Mouse (Mus musculus): ENCODE measurements around the gene Gngt2. TPM values are rescaled to one million over a fixed set of nuclear protein-coding genes. Genes with fewer than 3 reads are reported as not detected.

The Gngt2 gene
- polyA plus RNA-seq (2015; fragmentation: Nextera tagmentation; extraction: Ambion mirVana): 2.5 and 2.6 TPM in 2 replicates

GRCm38 (mm10) chr11:95837059-95837458 lies at the start of gene Gngt2:
Gene Gngt2 (plus strand): TSS chr11:95837216.
- H3K4me3 ChIP-seq: no peak within 1 kb of the TSS
- H3K4me1 ChIP-seq: peaks cover 29% of the 10 kb centered on the region
- ATAC-seq (replicated peaks): no peak
- no peaks in the 10 kb centered on the region for H3K36me3 ChIP-seq
- 56% methylated on average over 10 of the region's 10 CpGs for WGBS
- H3K27me3 ChIP-seq: peaks cover 57% of the 10 kb centered on the region
- H3K27ac ChIP-seq (replicated peaks): no peak within 1 kb of the TSS
- no peak within 1 kb of the TSS for H3K4me2 ChIP-seq (replicated peaks)
- no peaks in the 10 kb centered on the region for H3K9me3 ChIP-seq
- H3K9ac ChIP-seq (replicated peaks): no peak within 1 kb of the TSS

- Histone ChIP-seq H3K4me1 (0 out of 2 replicates have a peak, but pooled peaks cover 3% of the 10 kb centered on the region), H3K4me2 (replicated peaks) (no peak overlapping the region), H3K27me3 (no peaks in the 10 kb centered on the region), H3K4me3 (no peak overlapping the region), H3K9ac (replicated peaks) (no peak overlapping the region), H3K27ac (replicated peaks) (no peak overlapping the region), H3K36me3 (no peaks in the 10 kb centered on the region), H3K9me3 (no peaks in the 10 kb centered on the region)
- 89% methylated on average over 8 of the region's 8 CpGs for WGBS
- no peak for ATAC-seq (replicated peaks)
Measured at GRCm38 (mm10) chr11:95789451-95789891, 47.5 kb upstream of the Gngt2 start.

- H3K27me3 ChIP-seq: peaks cover under 1% of the 10 kb centered on the region
- H3K4me1 ChIP-seq: peaks cover 9% of the 10 kb centered on the region
- H3K4me3 ChIP-seq: no peak overlapping the region
- no peak overlapping the region for H3K27ac ChIP-seq (replicated peaks)
- no peaks in the 10 kb centered on the region for H3K9me3 ChIP-seq
- WGBS: 72% methylated on average over 13 of the region's 13 CpGs
- no peak for ATAC-seq (replicated peaks)
- no peaks in the 10 kb centered on the region for H3K36me3 ChIP-seq
- no peak overlapping the region for H3K9ac ChIP-seq (replicated peaks)
- no peak overlapping the region for H3K4me2 ChIP-seq (replicated peaks)
Measured at GRCm38 (mm10) chr11:95791787-95792186, 45.2 kb upstream of the Gngt2 start.

- Histone ChIP-seq H3K27me3 (peaks cover 8% of the 10 kb centered on the region), H3K9me3 (no peaks in the 10 kb centered on the region), H3K4me3 (no peak overlapping the region), H3K9ac (replicated peaks) (no peak overlapping the region), H3K27ac (replicated peaks) (no peak overlapping the region), H3K4me2 (replicated peaks) (no peak overlapping the region), H3K36me3 (no peaks in the 10 kb centered on the region), H3K4me1 (peaks cover 13% of the 10 kb centered on the region)
- ATAC-seq (replicated peaks): no peak
- WGBS: 92% methylated on average over 8 of the region's 8 CpGs
Measured at GRCm38 (mm10) chr11:95792950-95793509, 44.0 kb upstream of the Gngt2 start.

- Histone ChIP-seq H3K9me3 (no peaks in the 10 kb centered on the region), H3K4me1 (peaks cover 13% of the 10 kb centered on the region), H3K9ac (replicated peaks) (no peak overlapping the region), H3K27ac (replicated peaks) (no peak overlapping the region), H3K36me3 (no peaks in the 10 kb centered on the region), H3K4me2 (replicated peaks) (no peak overlapping the region), H3K4me3 (no peak overlapping the region), H3K27me3 (peaks cover 8% of the 10 kb centered on the region)
- 81% methylated on average over 5 of the region's 5 CpGs for WGBS
- ATAC-seq (replicated peaks): no peak
Measured at GRCm38 (mm10) chr11:95794201-95794600, 42.8 kb upstream of the Gngt2 start.

GRCm38 (mm10) chr11:95795582-95795981 lies 41.4 kb upstream of the Gngt2 start:
- ATAC-seq (replicated peaks): no peak
- H3K36me3 ChIP-seq: no peaks in the 10 kb centered on the region
- peaks cover 13% of the 10 kb centered on the region for H3K4me1 ChIP-seq
- no peak overlapping the region for H3K4me3 ChIP-seq
- H3K27me3 ChIP-seq: peaks cover 8% of the 10 kb centered on the region
- H3K4me2 ChIP-seq (replicated peaks): no peak overlapping the region
- no peaks in the 10 kb centered on the region for H3K9me3 ChIP-seq
- H3K27ac ChIP-seq (replicated peaks): no peak overlapping the region
- 80% methylated on average over 5 of the region's 5 CpGs for WGBS
- H3K9ac ChIP-seq (replicated peaks): no peak overlapping the region

- H3K9me3 ChIP-seq: no peaks in the 10 kb centered on the region
- H3K27ac ChIP-seq (replicated peaks): no peak overlapping the region
- 0 out of 2 replicates have a peak, but pooled peaks cover 2% of the 10 kb centered on the region for H3K4me1 ChIP-seq
- no peak overlapping the region for H3K9ac ChIP-seq (replicated peaks)
- no peaks in the 10 kb centered on the region for H3K27me3 ChIP-seq
- no peak overlapping the region for H3K4me3 ChIP-seq
- 72% methylated on average over 5 of the region's 5 CpGs for WGBS
- no peaks in the 10 kb centered on the region for H3K36me3 ChIP-seq
- no peak for ATAC-seq (replicated peaks)
- no peak overlapping the region for H3K4me2 ChIP-seq (replicated peaks)
Measured at GRCm38 (mm10) chr11:95805010-95805409, 32.0 kb upstream of the Gngt2 start.

GRCm38 (mm10) chr11:95805527-95805926 lies 31.5 kb upstream of the Gngt2 start:
- Histone ChIP-seq H3K4me3 (no peak overlapping the region), H3K27me3 (no peaks in the 10 kb centered on the region), H3K9me3 (no peaks in the 10 kb centered on the region), H3K36me3 (no peaks in the 10 kb centered on the region), H3K9ac (replicated peaks) (no peak overlapping the region), H3K4me2 (replicated peaks) (no peak overlapping the region), H3K4me1 (0 out of 2 replicates have a peak, but pooled peaks cover 2% of the 10 kb centered on the region), H3K27ac (replicated peaks) (no peak overlapping the region)
- ATAC-seq (replicated peaks): no peak
- 57% methylated on average over 3 of the region's 3 CpGs for WGBS

GRCm38 (mm10) chr11:95807884-95808283 lies 29.1 kb upstream of the Gngt2 start:
- no peak overlapping the region for H3K27ac ChIP-seq (replicated peaks)
- no peaks in the 10 kb centered on the region for H3K36me3 ChIP-seq
- no peak overlapping the region for H3K9ac ChIP-seq (replicated peaks)
- 0 out of 2 replicates have a peak, but pooled peaks cover 2% of the 10 kb centered on the region for H3K4me1 ChIP-seq
- H3K4me2 ChIP-seq (replicated peaks): no peak overlapping the region
- H3K9me3 ChIP-seq: no peaks in the 10 kb centered on the region
- WGBS: 84% methylated on average over 5 of the region's 5 CpGs
- H3K4me3 ChIP-seq: no peak overlapping the region
- H3K27me3 ChIP-seq: no peaks in the 10 kb centered on the region
- no peak for ATAC-seq (replicated peaks)

GRCm38 (mm10) chr11:95808448-95809011 lies 28.5 kb upstream of the Gngt2 start:
- no peaks in the 10 kb centered on the region for H3K27me3 ChIP-seq
- ATAC-seq (replicated peaks): no peak
- no peaks in the 10 kb centered on the region for H3K36me3 ChIP-seq
- 0 out of 2 replicates have a peak, but pooled peaks cover 2% of the 10 kb centered on the region for H3K4me1 ChIP-seq
- no peak overlapping the region for H3K9ac ChIP-seq (replicated peaks)
- H3K4me3 ChIP-seq: no peak overlapping the region
- 85% methylated on average over 5 of the region's 5 CpGs for WGBS
- no peak overlapping the region for H3K4me2 ChIP-seq (replicated peaks)
- no peak overlapping the region for H3K27ac ChIP-seq (replicated peaks)
- no peaks in the 10 kb centered on the region for H3K9me3 ChIP-seq

GRCm38 (mm10) chr11:95809603-95810002 lies 27.4 kb upstream of the Gngt2 start:
- no peak overlapping the region for H3K4me3 ChIP-seq
- no peak for ATAC-seq (replicated peaks)
- no peaks in the 10 kb centered on the region for H3K27me3 ChIP-seq
- H3K9me3 ChIP-seq: no peaks in the 10 kb centered on the region
- no peaks in the 10 kb centered on the region for H3K36me3 ChIP-seq
- H3K27ac ChIP-seq (replicated peaks): no peak overlapping the region
- H3K4me2 ChIP-seq (replicated peaks): no peak overlapping the region
- WGBS: 18% methylated on average over 5 of the region's 5 CpGs
- H3K9ac ChIP-seq (replicated peaks): no peak overlapping the region
- H3K4me1 ChIP-seq: 0 out of 2 replicates have a peak, but pooled peaks cover 2% of the 10 kb centered on the region

- H3K4me3 ChIP-seq: no peak overlapping the region
- no peak for ATAC-seq (replicated peaks)
- H3K9ac ChIP-seq (replicated peaks): no peak overlapping the region
- no peak overlapping the region for H3K4me2 ChIP-seq (replicated peaks)
- 59% methylated on average over 7 of the region's 7 CpGs for whole genome bisulfite sequencing
- 0 out of 2 replicates have a peak, but pooled peaks cover 2% of the 10 kb centered on the region for H3K4me1 ChIP-seq
- no peak overlapping the region for H3K27ac ChIP-seq (replicated peaks)
- H3K27me3 ChIP-seq: no peaks in the 10 kb centered on the region
- H3K9me3 ChIP-seq: no peaks in the 10 kb centered on the region
- H3K36me3 ChIP-seq: no peaks in the 10 kb centered on the region
Measured at GRCm38 (mm10) chr11:95810828-95811227, 26.2 kb upstream of the Gngt2 start.
